In genomic region chr5:111877165-111877793, GRCm38 (mm10) we compare ENCODE assay signal across 8 mouse cellular contexts.
DNase-seq lines count a peak whose midpoint lies in the region; ATAC-seq and TF ChIP-seq lines count a peak whose summit lies in the region.

No protein-coding gene starts in this region.

- H3K4me2 ChIP-seq in embryonic facial prominence, embryonic 14.5 days (ENCODE audit: low read depth, low read length), result peak overlapping the region; percentile 13; the same call in 1 of the 2 replicates
- no peak overlapping the region for H3K4me2 ChIP-seq in hindbrain, embryonic 11.5 days (replicated peaks; ENCODE audit: low read depth, low read length)
- H3K4me2 ChIP-seq in neural tube, embryonic 13.5 days, result no peak overlapping the region

- H3K4me1 ChIP-seq in embryonic facial prominence, embryonic 14.5 days (ENCODE audit: control insufficient read depth, insufficient read depth, low read length), result peaks cover 27% of the 10 kb centered on the region
- peaks cover 5% of the 10 kb centered on the region for H3K4me1 ChIP-seq in hindbrain, embryonic 11.5 days (replicated peaks; ENCODE audit: control insufficient read depth, insufficient read depth, low read length)
- peaks cover 20% of the 10 kb centered on the region for H3K4me1 ChIP-seq in neural tube, embryonic 13.5 days (replicated peaks)

- H3K27ac ChIP-seq in embryonic facial prominence, embryonic 14.5 days (replicated peaks; ENCODE audit: low read depth, low read length), result peak overlapping the region; percentile 63
- H3K27ac ChIP-seq in hindbrain, embryonic 11.5 days (ENCODE audit: low read depth, low read length), result peak overlapping the region; percentile 62
- H3K27ac ChIP-seq in neural tube, embryonic 13.5 days (replicated peaks), result peak overlapping the region; percentile 20; the same call in 1 of the 2 replicates
- no peak overlapping the region for H3K27ac ChIP-seq in left cerebral cortex, adult 2 months

- no peak overlapping the region for H3K4me3 ChIP-seq in embryonic facial prominence, embryonic 14.5 days (ENCODE audit: low read depth, low read length)
- no peak overlapping the region for H3K4me3 ChIP-seq in hindbrain, embryonic 11.5 days (ENCODE audit: low read depth, low read length)
- no peak overlapping the region for H3K4me3 ChIP-seq in neural tube, embryonic 13.5 days
- H3K4me3 ChIP-seq in left cerebral cortex, adult 2 months, result no peak overlapping the region

- no peaks in the 10 kb centered on the region for H3K27me3 ChIP-seq in embryonic facial prominence, embryonic 14.5 days (replicated peaks; ENCODE audit: control insufficient read depth, insufficient read depth, low read length)
- H3K27me3 ChIP-seq in hindbrain, embryonic 11.5 days (ENCODE audit: control insufficient read depth, insufficient read depth, low read length), result no peaks in the 10 kb centered on the region
- H3K27me3 ChIP-seq in neural tube, embryonic 13.5 days, result no peaks in the 10 kb centered on the region

- WGBS in embryonic facial prominence, embryonic 14.5 days, result 3% methylated on average over 8 of the region's 8 CpGs
- 2% methylated on average over 8 of the region's 8 CpGs for WGBS in hindbrain, embryonic 11.5 days
- 4% methylated on average over 8 of the region's 8 CpGs for WGBS in neural tube, embryonic 13.5 days

- peak; percentile 44 to 55 for DNase-seq in kidney, postnatal 4 days
- no peak for DNase-seq in kidney, adult 18-20 months
- peak; percentile 94 for DNase-seq in embryonic facial prominence, embryonic 14.5 days (ENCODE audit: low spot score)
- DNase-seq in hindbrain, embryonic 11.5 days (ENCODE audit: low spot score), result peak; percentile 60
- no peak for DNase-seq in left cerebral cortex, adult 2 months (ENCODE audit: extremely low spot score in 1 of 2, low spot score in 2 of 2)
- DNase-seq in adrenal gland, adult 8-10 months, result no peak

- intact Hi-C loops in left cerebral cortex, adult 2 months (cut with DNase I), result no loop called here

- peak; percentile 89 for ATAC-seq in embryonic facial prominence, embryonic 14.5 days (ENCODE audit: low read depth)
- peak; percentile 61 for ATAC-seq in hindbrain, embryonic 11.5 days (ENCODE audit: low FRiP score)
- ATAC-seq in neural tube, embryonic 13.5 days (ENCODE audit: low read depth), result no peak
- ATAC-seq in erythroid progenitor cell, adult 5-6 weeks (replicated peaks; ENCODE audit: low FRiP score, poor library complexity, severe bottlenecking), result no peak

- H3K9me3 ChIP-seq in embryonic facial prominence, embryonic 14.5 days (ENCODE audit: control insufficient read depth, low read length), result peaks cover 18% of the 10 kb centered on the region
- peaks cover 2% of the 10 kb centered on the region; the same call in 1 of the 2 replicates for H3K9me3 ChIP-seq in hindbrain, embryonic 11.5 days (ENCODE audit: control insufficient read depth, low read length)
- peaks cover 12% of the 10 kb centered on the region for H3K9me3 ChIP-seq in neural tube, embryonic 13.5 days

- no peak overlapping the region for H3K9ac ChIP-seq in embryonic facial prominence, embryonic 14.5 days (ENCODE audit: low read depth, low read length)
- H3K9ac ChIP-seq in hindbrain, embryonic 11.5 days (ENCODE audit: low read depth, low read length), result 0 out of 2 replicates have a peak overlapping the region, but pooled peaks have one; percentile 29
- H3K9ac ChIP-seq in neural tube, embryonic 13.5 days, result no peak overlapping the region

- no peak for TF ChIP-seq CTCF in left cerebral cortex, adult 2 months (IDR thresholded peaks at IDR 0.05)

- H3K36me3 ChIP-seq in embryonic facial prominence, embryonic 14.5 days (ENCODE audit: control insufficient read depth, insufficient read depth, low read length), result no peaks in the 10 kb centered on the region
- no peaks in the 10 kb centered on the region for H3K36me3 ChIP-seq in hindbrain, embryonic 11.5 days (ENCODE audit: control insufficient read depth, insufficient read depth, low read length)
- no peaks in the 10 kb centered on the region for H3K36me3 ChIP-seq in neural tube, embryonic 13.5 days

Comparison
In these comparisons a context has a peak if more than half of its experiments do, and no peak if none do; other contexts are left out.
1. DNase-seq: peak in kidney, postnatal 4 days (2 of 2), embryonic facial prominence, embryonic 14.5 days (single experiment) and hindbrain, embryonic 11.5 days (single experiment); none in kidney, adult 18-20 months (single experiment), left cerebral cortex, adult 2 months (0 of 2) and adrenal gland, adult 8-10 months (single experiment).
2. ATAC-seq: peak in embryonic facial prominence, embryonic 14.5 days (single experiment) and hindbrain, embryonic 11.5 days (single experiment); none in neural tube, embryonic 13.5 days (single experiment) and erythroid progenitor cell, adult 5-6 weeks (single experiment).